Mouse (Mus musculus) cortical plate, adult 2 months (tissue): ENCODE data around the gene C1qtnf4.
A peak's percentile ranks its signal among the peaks of the same experiment; 100 is the strongest.

Source experiments
- CTCF ChIP-seq: fragments of 200-500 bp; IDR thresholded peaks from 2 replicates; pipeline ENCODE4 v1.5.1; 2011; ENCODE audit warnings: mild to moderate bottlenecking, control low read depth, low read length; ENCODE audit not compliant: insufficient read depth; ENCODE audit errors: extremely low read depth
- POLR2A ChIP-seq: fragments of 200-500 bp; IDR thresholded peaks from 2 replicates; pipeline ENCODE4 v1.6.1; 2011; ENCODE audit warnings: mild to moderate bottlenecking, low read length, control low read depth; ENCODE audit not compliant: insufficient read depth; ENCODE audit errors: extremely low read depth

- TF ChIP-seq CTCF (peak; percentile 93), POLR2A (no peak)
Observed at GRCm38 (mm10) chr2:90866524-90866923, 19.1 kb upstream of the C1qtnf4 start.
